8 mouse cellular contexts compared by ENCODE assay signal in the genomic region with DNA sequence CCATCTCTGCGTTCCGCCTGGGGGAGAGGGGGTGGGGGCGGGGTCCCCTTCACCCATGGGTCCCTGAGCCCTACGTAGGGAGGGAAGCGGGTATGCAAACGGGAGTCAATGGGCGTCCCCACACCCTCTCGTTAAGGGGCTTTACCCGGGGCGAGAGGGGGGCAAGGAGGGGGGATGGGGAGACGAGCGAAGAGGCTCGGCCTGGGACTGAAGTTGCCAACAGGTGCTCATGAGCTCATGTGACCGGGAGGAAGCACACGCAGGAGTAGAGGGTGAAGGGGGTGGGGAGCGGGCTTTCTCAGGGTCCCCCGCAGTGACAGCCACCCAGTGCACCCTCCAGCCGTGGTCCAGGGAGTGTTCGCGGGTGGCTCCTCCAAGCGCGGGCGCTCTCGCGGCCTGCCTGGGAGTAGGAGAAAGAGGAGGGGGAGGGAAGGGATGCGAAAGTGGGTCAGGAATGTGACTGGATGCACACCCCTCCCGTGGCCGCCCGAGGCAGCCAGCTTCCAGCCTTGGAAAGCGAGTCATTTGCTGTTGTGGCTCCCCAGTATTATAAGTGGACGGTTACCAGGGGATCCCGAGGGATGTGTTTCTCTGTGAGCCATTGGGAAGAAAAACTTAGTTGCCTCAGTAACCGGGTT. TPM values are rescaled to one million over a fixed set of nuclear protein-coding genes. Genes with fewer than 3 reads are reported as not detected.
A peak's percentile ranks its signal among the peaks of the same experiment; 100 is the strongest.
DNase-seq lines count a peak whose midpoint lies in the region; ATAC-seq and TF ChIP-seq lines count a peak whose summit lies in the region.

No protein-coding gene starts in this region.

- peak; percentile 56 for ATAC-seq in forebrain, embryonic 16.5 days

- peaks cover 5 to 8% of the 10 kb centered on the region in 2 experiments for H3K4me1 ChIP-seq in ES-E14 (ENCODE audit: control insufficient read depth in 2 of 2, insufficient read depth in 2 of 2, low read length in 2 of 2, poor library complexity in 1 of 2)
- H3K4me1 ChIP-seq in brown adipose tissue, adult 24 weeks (ENCODE audit: control insufficient read depth, insufficient read depth, insufficient read length, low read length) = no peaks in the 10 kb centered on the region
- H3K4me1 ChIP-seq in forebrain, embryonic 16.5 days (replicated peaks; ENCODE audit: control insufficient read depth, insufficient read depth, low read length) = peaks cover 13% of the 10 kb centered on the region
- H3K4me1 ChIP-seq in hindbrain, embryonic 10.5 days (replicated peaks) = peaks cover 24% of the 10 kb centered on the region

- no peak for DNase-seq in ES-E14 (ENCODE audit: low read depth, low spot score)
- DNase-seq in hindbrain, embryonic 10.5 days (ENCODE audit: low spot score) = peak; percentile 47
- DNase-seq in layer of hippocampus, adult 9-11 months = peak; percentile 30
- peak; percentile 60 for DNase-seq in lung, postnatal 10 days
- peak; percentile 15 for DNase-seq in ovary, postnatal 14 days (ENCODE audit: low spot score)
- peak; percentile 25 for DNase-seq in urinary bladder, adult 2 months (ENCODE audit: low spot score)

- H3K27ac ChIP-seq in ES-E14 (ENCODE audit: insufficient read depth, low read depth, low read length, poor library complexity, severe bottlenecking) = no peak overlapping the region
- peak overlapping the region; percentile 50; the same call in 1 of the 2 replicates for H3K27ac ChIP-seq in brown adipose tissue, adult 24 weeks (replicated peaks; ENCODE audit: low read depth, low read length)
- no peak overlapping the region for H3K27ac ChIP-seq in forebrain, embryonic 16.5 days (ENCODE audit: low read length)
- peak overlapping the region; percentile 84 for H3K27ac ChIP-seq in hindbrain, embryonic 10.5 days

- H3K9me3 ChIP-seq in ES-E14 (ENCODE audit: control insufficient read depth, insufficient read depth, low read depth, low read length) = no peaks in the 10 kb centered on the region
- no peaks in the 10 kb centered on the region for H3K9me3 ChIP-seq in forebrain, embryonic 16.5 days (ENCODE audit: control insufficient read depth, low read length)
- H3K9me3 ChIP-seq in hindbrain, embryonic 10.5 days = no peaks in the 10 kb centered on the region

- peaks cover 18% of the 10 kb centered on the region for H3K27me3 ChIP-seq in forebrain, embryonic 16.5 days (replicated peaks; ENCODE audit: control insufficient read depth, insufficient read depth, low read length)
- peaks cover 51% of the 10 kb centered on the region for H3K27me3 ChIP-seq in hindbrain, embryonic 10.5 days (ENCODE audit: insufficient read depth, poor library complexity, severe bottlenecking)

- no peaks in the 10 kb centered on the region for H3K36me3 ChIP-seq in ES-E14 (ENCODE audit: control insufficient read depth, insufficient read depth, low read length, poor library complexity, severe bottlenecking)
- H3K36me3 ChIP-seq in forebrain, embryonic 16.5 days (ENCODE audit: control insufficient read depth, insufficient read depth) = no peaks in the 10 kb centered on the region
- no peaks in the 10 kb centered on the region for H3K36me3 ChIP-seq in hindbrain, embryonic 10.5 days

- peak overlapping the region; percentile 68 to 76 for H3K4me3 ChIP-seq in ES-E14 (ENCODE audit: insufficient read depth in 1 of 2, low read depth in 1 of 2, low read length in 2 of 2, poor library complexity in 1 of 2, severe bottlenecking in 1 of 2)
- peak overlapping the region; percentile 67 for H3K4me3 ChIP-seq in brown adipose tissue, adult 24 weeks (ENCODE audit: insufficient read depth, low read depth, low read length)
- peak overlapping the region; percentile 46 for H3K4me3 ChIP-seq in forebrain, embryonic 16.5 days (replicated peaks; ENCODE audit: low read length)
- H3K4me3 ChIP-seq in hindbrain, embryonic 10.5 days = peak overlapping the region; percentile 75

- peak overlapping the region; percentile 83 for H3K4me2 ChIP-seq in forebrain, embryonic 16.5 days (ENCODE audit: low read length)

- in situ Hi-C loops in ES-E14 (cut with MboI; ENCODE audit: low sequenced_read_pairs in 2 of 2, unreplicated experiment in 2 of 2) = no loop called here

- H3K9ac ChIP-seq in ES-E14 (ENCODE audit: insufficient read depth, low read depth, low read length, poor library complexity, severe bottlenecking) = peak overlapping the region; percentile 38; the same call in 1 of the 2 replicates
- peak overlapping the region; percentile 7 for H3K9ac ChIP-seq in forebrain, embryonic 16.5 days (replicated peaks; ENCODE audit: low read depth, low read length)

- WGBS in forebrain, embryonic 16.5 days = under 1% methylated on average over 32 of the region's 33 CpGs
- under 1% methylated on average over 33 of the region's 33 CpGs for WGBS in hindbrain, embryonic 10.5 days

TF ChIP-seq in ES-E14, 5 proteins besides CTCF, POLR2A, EP300 and RAD21:
- TF ChIP-seq ZNF384 (IDR thresholded peaks at IDR 0.05; ENCODE audit: low read depth, low read length) (no peak), MAFK (IDR thresholded peaks at IDR 0.05; ENCODE audit: insufficient read depth, low read depth, low read length) (no peak), CHD2 (IDR thresholded peaks at IDR 0.05; ENCODE audit: low read depth, low read length) (no peak), HCFC1 (IDR thresholded peaks at IDR 0.05; ENCODE audit: borderline replicate concordance, insufficient read depth, low read length) (no peak), ZC3H11A (IDR thresholded peaks at IDR 0.05; ENCODE audit: borderline replicate concordance, low read depth, low read length) (no peak)

RNA-seq across cellular contexts. Expression of gene Rreb1, which starts 0.5 kb away (rescaled TPM):
- total RNA-seq in ES-E14 (2012; rRNA removed) = 14.7 and 16.5 TPM in 2 replicates
- 17.0 and 43.1 TPM in 2 replicates for polyA plus RNA-seq in brown adipose tissue, adult 24 weeks (2012; ENCODE audit: insufficient read depth, insufficient read length, missing spikeins)
- 1.3 and 2.1 TPM in 2 replicates for polyA plus RNA-seq in forebrain, embryonic 16.5 days (2015; fragmentation: Nextera tagmentation; extraction: Ambion mirVana)
- 6.5 and 7.7 TPM in 2 replicates for polyA plus RNA-seq in hindbrain, embryonic 10.5 days (2016; fragmentation: Nextera tagmentation; extraction: Ambion mirVana)
- 11.9 and 19.0 TPM in 2 replicates for polyA plus RNA-seq in urinary bladder, adult 2 months (2012; rRNA removed)

Comparison
In these comparisons a context has a peak if more than half of its experiments do, and no peak if none do; other contexts are left out.
1. H3K27ac ChIP-seq: peak in brown adipose tissue, adult 24 weeks (single experiment) and hindbrain, embryonic 10.5 days (single experiment); none in ES-E14 (single experiment) and forebrain, embryonic 16.5 days (single experiment).
2. Peak in every context shown above with its lines, with median percentiles within 50 percentile points of each other: H3K4me3 ChIP-seq.